Mouse (Mus musculus): Measurements from ENCODE around the gene Olfr325. TPM values are rescaled to one million over a fixed set of nuclear protein-coding genes. Genes with fewer than 3 reads are reported as not detected.

Gene Olfr325
- polyA plus RNA-seq, 1 experiment: not detected

DNA sequence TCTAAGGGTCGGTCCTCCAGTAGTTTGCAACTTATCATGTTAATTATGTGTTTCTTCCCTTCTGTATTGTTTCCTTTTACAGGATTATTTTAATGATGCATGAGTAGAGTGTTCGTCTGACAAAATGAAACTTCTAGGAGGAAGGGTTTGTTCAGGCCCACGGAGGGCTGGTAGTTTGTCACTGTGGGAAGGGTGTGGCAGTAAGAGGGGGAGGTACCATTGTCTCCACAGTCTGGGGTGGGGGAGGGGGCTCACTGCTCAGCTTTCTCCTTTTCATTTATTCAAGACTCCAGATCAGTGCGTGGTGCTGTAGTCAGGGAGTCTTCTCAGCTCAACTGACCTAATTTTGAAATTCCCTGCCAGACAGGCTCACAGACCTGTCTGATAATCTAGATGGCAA, 48.6 kb downstream of the Olfr325 start:
- Histone ChIP-seq H3K27me3 (ENCODE audit: control insufficient read depth, insufficient read depth, low read length) (no peaks in the 10 kb centered on the region), H3K4me3 (ENCODE audit: low read depth, low read length) (no peak overlapping the region), H3K4me1 (ENCODE audit: control insufficient read depth, insufficient read depth, insufficient read length, low read length) (peaks cover 9% of the 10 kb centered on the region; the same call in 1 of the 2 replicates), H3K36me3 (ENCODE audit: control insufficient read depth, insufficient read depth, low read length) (no peaks in the 10 kb centered on the region), H3K27ac (ENCODE audit: insufficient read depth, low read depth, low read length) (no peak overlapping the region)
- WGBS: 39% methylated on average over 4 of the region's 4 CpGs
- TF ChIP-seq POLR2A (IDR thresholded peaks at IDR 0.05; ENCODE audit: low read depth, low read length) (no peak), CTCF (IDR thresholded peaks at IDR 0.05; ENCODE audit: extremely low read depth, insufficient read length, insufficient replicate concordance, low read depth, low read length) (no peak)

DNA sequence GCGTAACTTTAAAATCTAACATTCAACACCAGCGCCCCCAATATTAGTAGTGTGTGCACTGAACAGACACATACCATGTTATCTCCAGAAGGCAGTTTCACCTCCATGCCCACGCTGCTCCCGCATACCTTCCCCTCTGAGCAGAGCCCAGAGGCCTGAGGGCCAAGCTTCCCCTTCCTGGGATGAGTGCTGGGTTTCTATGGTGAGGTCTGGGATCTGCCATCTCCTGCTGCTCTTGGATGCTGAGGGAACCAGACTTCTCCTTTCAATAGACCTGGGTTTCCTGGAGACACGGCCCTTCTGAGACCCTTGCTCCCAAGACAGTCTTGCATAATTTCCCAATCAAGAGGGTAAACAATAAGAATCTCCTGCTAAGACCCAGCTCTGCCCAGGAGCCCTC, 52.9 kb downstream of the Olfr325 start, which contains the start of gene Olfr323:
Gene Olfr323, minus strand, starts transcription at position 101 of the 400 bp plus-strand sequence.
- Histone ChIP-seq H3K4me3 (ENCODE audit: low read depth, low read length) (no peak within 1 kb of the TSS), H3K27me3 (ENCODE audit: control insufficient read depth, insufficient read depth, low read length) (no peaks in the 10 kb centered on the region), H3K36me3 (ENCODE audit: control insufficient read depth, insufficient read depth, low read length) (no peaks in the 10 kb centered on the region), H3K4me1 (ENCODE audit: control insufficient read depth, insufficient read depth, insufficient read length, low read length) (peaks cover 18% of the 10 kb centered on the region; the same call in 1 of the 2 replicates), H3K27ac (ENCODE audit: insufficient read depth, low read depth, low read length) (no peak within 1 kb of the TSS)
- TF ChIP-seq CTCF (IDR thresholded peaks at IDR 0.05; ENCODE audit: extremely low read depth, insufficient read length, insufficient replicate concordance, low read depth, low read length) (no peak), POLR2A (IDR thresholded peaks at IDR 0.05; ENCODE audit: low read depth, low read length) (no peak)
- 43% methylated on average over 5 of the region's 5 CpGs for WGBS

Other genes starting within 250 kb of the Olfr325 start
- gene Zfp672, start 247.4 kb upstream of the Olfr325 start, polyA plus RNA-seq (2012; rRNA removed): 17.5 and 17.8 TPM in 2 replicates
- gene Sh3bp5l, start 247.0 kb upstream of the Olfr325 start, polyA plus RNA-seq (2012; rRNA removed): 14.9 and 22.7 TPM in 2 replicates
- 1,520 and 2,382 TPM in 2 replicates for gene Lypd8, start 198.7 kb upstream of the Olfr325 start, polyA plus RNA-seq (2012; rRNA removed)
- 0.63 and 1.0 TPM in 2 replicates for gene 1810065E05Rik, start 156.6 kb upstream of the Olfr325 start, polyA plus RNA-seq (2012; rRNA removed)
- gene Gm12253, start 145.2 kb upstream of the Olfr325 start, polyA plus RNA-seq (2012; rRNA removed): not detected in 2 replicates
- not detected in 2 replicates for gene Lypd9, start 124.8 kb upstream of the Olfr325 start, polyA plus RNA-seq (2012; rRNA removed)
- gene Olfr30, start 115.5 kb upstream of the Olfr325 start, polyA plus RNA-seq (2012; rRNA removed): not detected in 2 replicates
- not detected in 2 replicates for gene Olfr332, start 85.2 kb upstream of the Olfr325 start, polyA plus RNA-seq (2012; rRNA removed)
- gene Olfr331, start 75.2 kb upstream of the Olfr325 start, polyA plus RNA-seq (2012; rRNA removed): not detected in 2 replicates
- gene Olfr330, start 42.9 kb upstream of the Olfr325 start, polyA plus RNA-seq (2012; rRNA removed): not detected in 2 replicates
- gene Olfr329-ps, start 31.3 kb upstream of the Olfr325 start, polyA plus RNA-seq (2012; rRNA removed): not detected in 2 replicates
- not detected in 2 replicates for gene Olfr328, start 22.1 kb upstream of the Olfr325 start, polyA plus RNA-seq (2012; rRNA removed)
- not detected in 2 replicates for gene Olfr224, start 7.2 kb upstream of the Olfr325 start, polyA plus RNA-seq (2012; rRNA removed)
- not detected in 2 replicates for gene Olfr324, start 17.4 kb downstream of the Olfr325 start, polyA plus RNA-seq (2012; rRNA removed)
- gene 2210407C18Rik, start 38.3 kb downstream of the Olfr325 start, polyA plus RNA-seq (2012; rRNA removed): 32.8 and 181 TPM in 2 replicates
- not detected in 2 replicates for gene Olfr323, start 52.8 kb downstream of the Olfr325 start, polyA plus RNA-seq (2012; rRNA removed)
- gene Trim58, start 62.7 kb downstream of the Olfr325 start, polyA plus RNA-seq (2012; rRNA removed): 0.05 TPM in 1 of 2 replicates, not detected in the other
- not detected in 2 replicates for gene Olfr322, start 81.1 kb downstream of the Olfr325 start, polyA plus RNA-seq (2012; rRNA removed)
- not detected in 2 replicates for gene Olfr320, start 103.4 kb downstream of the Olfr325 start, polyA plus RNA-seq (2012; rRNA removed)
- not detected in 2 replicates for gene Olfr319, start 121.4 kb downstream of the Olfr325 start, polyA plus RNA-seq (2012; rRNA removed)
- gene Olfr318, start 146.3 kb downstream of the Olfr325 start, polyA plus RNA-seq (2012; rRNA removed): not detected in 2 replicates
- not detected in 2 replicates for gene Olfr317, start 161.5 kb downstream of the Olfr325 start, polyA plus RNA-seq (2012; rRNA removed)
- not detected in 2 replicates for gene Olfr316, start 175.0 kb downstream of the Olfr325 start, polyA plus RNA-seq (2012; rRNA removed)
- not detected in 2 replicates for gene Olfr315, start 195.5 kb downstream of the Olfr325 start, polyA plus RNA-seq (2012; rRNA removed)
- not detected in 2 replicates for gene Olfr314, start 205.2 kb downstream of the Olfr325 start, polyA plus RNA-seq (2012; rRNA removed)
- 1.6 and 3.0 TPM in 2 replicates for gene Fam183b, start 224.2 kb downstream of the Olfr325 start, polyA plus RNA-seq (2012; rRNA removed)
- not detected in 2 replicates for gene Olfr313, start 237.3 kb downstream of the Olfr325 start, polyA plus RNA-seq (2012; rRNA removed)